Mouse (Mus musculus): Measurements from ENCODE around the gene Clec1b. TPM values are rescaled to one million over a fixed set of nuclear protein-coding genes. Genes with fewer than 3 reads are reported as not detected.

Clec1b gene
- total and polyA plus RNA-seq, 3 experiments = 1.5 to 5.7 (median 2.8) TPM

DNA sequence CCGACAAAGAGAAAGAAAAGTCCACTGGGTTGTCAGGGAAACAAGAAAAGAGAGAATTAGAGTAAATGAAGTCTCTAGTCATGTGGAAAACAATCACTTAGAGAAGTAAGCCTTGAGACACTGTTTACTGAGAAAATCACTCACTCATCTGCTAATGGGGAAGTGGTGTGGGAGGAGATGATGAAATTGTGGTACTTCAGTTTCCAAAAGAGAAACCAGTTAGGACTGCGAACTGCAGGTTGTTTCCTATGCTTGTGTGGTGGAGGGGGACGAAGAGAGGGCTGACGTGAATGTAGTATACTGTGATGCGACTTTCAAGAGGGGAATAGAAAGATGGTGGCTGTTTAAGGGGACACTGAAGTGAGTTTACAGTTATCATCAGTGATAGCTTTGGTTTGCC is 37.1 kb downstream of the Clec1b start:
- H3K27me3 ChIP-seq (ENCODE audit: control insufficient read depth, insufficient read depth, low read length) = no peaks in the 10 kb centered on the region
- H3K4me1 ChIP-seq (ENCODE audit: control insufficient read depth, insufficient read depth, low read length) = no peaks in the 10 kb centered on the region; the same call in none of the 2 replicates
- no peak overlapping the region for H3K27ac ChIP-seq
- TF ChIP-seq EP300 (IDR thresholded peaks at IDR 0.05; ENCODE audit: insufficient read depth, low read depth, low read length) (no peak), CTCF (IDR thresholded peaks at IDR 0.05) (no peak), POLR2A (IDR thresholded peaks at IDR 0.05; ENCODE audit: insufficient read depth, low read depth, low read length) (no peak)
- no peak for DNase-seq
- H3K9ac ChIP-seq (ENCODE audit: low read depth, low read length) = no peak overlapping the region
- intact Hi-C loops (cut with DNase I) = no loop called here
- H3K36me3 ChIP-seq (ENCODE audit: control insufficient read depth, insufficient read depth, low read length) = peaks cover 4% of the 10 kb centered on the region
- WGBS = 75% methylated on average over 5 of the region's 5 CpGs
- no peaks in the 10 kb centered on the region for H3K79me2 ChIP-seq (replicated peaks; ENCODE audit: control insufficient read depth, insufficient read depth, low read length)
- no peak overlapping the region for H3K4me3 ChIP-seq

DNA sequence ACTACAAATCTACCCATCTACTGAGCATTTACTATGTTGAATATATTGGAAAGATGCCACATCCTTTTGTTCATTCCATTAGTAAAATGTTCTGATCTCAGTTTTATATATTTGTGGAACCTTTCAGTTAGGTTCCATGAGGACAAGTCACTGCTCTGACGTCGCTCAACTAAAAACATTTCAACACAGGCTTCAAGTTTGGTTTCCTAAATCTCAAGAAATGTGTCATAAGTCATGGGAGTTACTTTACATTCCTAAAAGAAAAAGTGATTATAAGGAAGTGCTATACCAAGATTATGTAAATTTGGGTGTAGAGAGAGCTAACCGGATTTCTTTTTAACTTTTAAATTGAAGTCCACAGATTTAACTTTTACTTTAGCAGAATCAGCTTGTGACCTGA is 38.9 kb downstream of the Clec1b start:
- no peak overlapping the region for H3K27ac ChIP-seq
- H3K27me3 ChIP-seq (ENCODE audit: control insufficient read depth, insufficient read depth, low read length) = no peaks in the 10 kb centered on the region
- H3K9ac ChIP-seq (ENCODE audit: low read depth, low read length) = no peak overlapping the region
- WGBS = 66% methylated on average over 3 of the region's 3 CpGs
- H3K79me2 ChIP-seq (replicated peaks; ENCODE audit: control insufficient read depth, insufficient read depth, low read length) = no peaks in the 10 kb centered on the region
- intact Hi-C loops (cut with DNase I) = no loop called here
- H3K4me3 ChIP-seq = no peak overlapping the region
- H3K4me1 ChIP-seq (ENCODE audit: control insufficient read depth, insufficient read depth, low read length) = no peaks in the 10 kb centered on the region; the same call in none of the 2 replicates
- no peak for DNase-seq
- H3K36me3 ChIP-seq (ENCODE audit: control insufficient read depth, insufficient read depth, low read length) = peaks cover 4% of the 10 kb centered on the region
- no peak for TF ChIP-seq POLR2A (IDR thresholded peaks at IDR 0.05; ENCODE audit: insufficient read depth, low read depth, low read length)
- TF ChIP-seq EP300 (IDR thresholded peaks at IDR 0.05; ENCODE audit: insufficient read depth, low read depth, low read length) = no peak
- TF ChIP-seq CTCF (IDR thresholded peaks at IDR 0.05) = no peak

DNA sequence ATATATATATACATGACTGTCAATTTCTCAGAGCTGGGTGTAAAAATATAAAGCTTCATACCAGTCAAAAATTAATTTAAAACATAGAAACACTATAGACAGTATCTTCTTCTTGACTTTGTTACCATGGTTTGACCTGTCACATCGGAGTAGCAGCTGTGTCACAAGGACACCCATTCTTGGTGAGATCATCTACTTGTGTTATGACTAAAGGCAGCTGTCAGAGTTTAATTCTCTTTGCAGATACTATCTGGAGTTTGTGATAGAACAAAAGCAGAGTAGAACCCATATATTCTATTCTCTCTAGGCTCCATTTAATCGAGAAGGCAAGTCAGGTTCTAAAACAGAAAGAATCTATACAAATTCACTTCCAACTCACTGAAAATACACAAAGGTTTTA is 40.9 kb downstream of the Clec1b start:
- Histone ChIP-seq H3K9ac (ENCODE audit: low read depth, low read length) (no peak overlapping the region), H3K4me1 (ENCODE audit: control insufficient read depth, insufficient read depth, low read length) (no peaks in the 10 kb centered on the region; the same call in none of the 2 replicates), H3K27ac (no peak overlapping the region), H3K4me3 (no peak overlapping the region), H3K27me3 (ENCODE audit: control insufficient read depth, insufficient read depth, low read length) (no peaks in the 10 kb centered on the region), H3K79me2 (replicated peaks; ENCODE audit: control insufficient read depth, insufficient read depth, low read length) (no peaks in the 10 kb centered on the region), H3K36me3 (ENCODE audit: control insufficient read depth, insufficient read depth, low read length) (peaks cover 4% of the 10 kb centered on the region)
- DNase-seq = no peak
- TF ChIP-seq CTCF (IDR thresholded peaks at IDR 0.05) (no peak), POLR2A (IDR thresholded peaks at IDR 0.05; ENCODE audit: insufficient read depth, low read depth, low read length) (no peak), EP300 (IDR thresholded peaks at IDR 0.05; ENCODE audit: insufficient read depth, low read depth, low read length) (no peak)
- 80% methylated on average over 2 of the region's 2 CpGs for WGBS
- intact Hi-C loops (cut with DNase I) = no loop called here

DNA sequence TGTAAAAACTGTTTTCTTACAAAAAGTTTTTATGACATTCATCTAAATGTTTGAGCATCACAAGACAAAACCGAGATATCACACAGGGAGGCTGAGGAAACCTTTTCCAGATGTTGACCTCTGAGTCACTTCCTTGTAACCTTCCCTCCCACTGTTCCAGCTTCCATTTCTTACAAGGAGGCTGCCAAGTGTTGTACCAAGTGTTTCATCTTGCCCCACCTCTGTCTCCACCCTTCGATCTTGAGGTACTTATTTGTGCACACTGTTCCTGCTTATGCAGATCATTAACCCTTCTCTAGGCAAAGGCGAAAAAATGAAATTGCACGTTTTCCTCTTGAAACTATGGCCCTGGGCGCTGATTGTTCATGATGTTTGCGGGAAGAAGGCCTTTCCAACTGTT is 52.6 kb downstream of the Clec1b start:
- Histone ChIP-seq H3K27me3 (ENCODE audit: control insufficient read depth, insufficient read depth, low read length) (no peaks in the 10 kb centered on the region), H3K4me1 (ENCODE audit: control insufficient read depth, insufficient read depth, low read length) (peaks cover 3% of the 10 kb centered on the region; the same call in 1 of the 2 replicates), H3K79me2 (replicated peaks; ENCODE audit: control insufficient read depth, insufficient read depth, low read length) (no peaks in the 10 kb centered on the region), H3K9ac (ENCODE audit: low read depth, low read length) (peak overlapping the region; percentile 67), H3K4me3 (peak overlapping the region; percentile 48), H3K27ac (peak overlapping the region; percentile 90), H3K36me3 (ENCODE audit: control insufficient read depth, insufficient read depth, low read length) (peaks cover 14% of the 10 kb centered on the region)
- 48% methylated on average over 6 of the region's 6 CpGs for WGBS
- intact Hi-C loops (cut with DNase I) = loop anchor here (1.0 to 5.0 kb wide), 2 partner anchors 23 to 1012 kb away; partner anchors contain the start of gene Fkbp4
- DNase-seq = peak in 1 of 2 experiments; percentile 30
- TF ChIP-seq CTCF (IDR thresholded peaks at IDR 0.05) (no peak), EP300 (IDR thresholded peaks at IDR 0.05; ENCODE audit: insufficient read depth, low read depth, low read length) (0 out of 2 replicates have a peak, but pooled peaks have one; percentile 41), POLR2A (IDR thresholded peaks at IDR 0.05; ENCODE audit: insufficient read depth, low read depth, low read length) (peak; percentile 71)

DNA sequence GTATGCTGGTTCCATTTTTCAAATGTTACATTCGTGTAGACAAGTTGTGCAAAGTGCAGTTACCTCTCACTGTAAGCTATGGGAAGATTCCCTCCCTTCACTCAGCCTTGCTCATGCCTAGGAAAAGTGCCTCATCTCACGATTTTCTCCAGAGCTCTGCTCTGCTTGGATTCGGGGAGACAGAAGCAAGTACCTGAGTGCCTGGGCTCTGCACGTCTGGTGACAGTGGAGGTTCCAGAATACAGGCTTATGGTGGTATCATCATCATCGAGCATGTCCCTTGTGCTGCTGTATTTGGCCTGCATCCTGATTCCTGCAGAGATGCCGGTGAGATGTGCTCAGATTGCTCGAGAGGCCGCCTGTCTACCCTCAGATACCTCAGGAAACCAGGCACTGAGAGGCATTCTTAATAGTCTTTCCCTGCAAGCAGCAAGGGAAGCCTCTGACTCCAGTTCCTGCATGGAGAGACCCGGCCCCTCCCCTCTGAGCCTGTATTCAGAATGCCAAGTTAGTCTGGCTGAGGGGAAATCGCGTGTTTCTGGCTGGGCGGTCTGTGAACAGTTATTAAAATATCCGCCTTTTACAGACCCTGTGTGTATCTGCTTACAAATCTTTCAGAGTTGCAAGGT is 54.4 kb downstream of the Clec1b start, which contains the start of gene Clec1a:
TSS of gene Clec1a (minus strand) at position 590 of the 629 bp plus-strand sequence.
- TF ChIP-seq POLR2A (IDR thresholded peaks at IDR 0.05; ENCODE audit: insufficient read depth, low read depth, low read length) (peak; percentile 80), CTCF (IDR thresholded peaks at IDR 0.05) (no peak), EP300 (IDR thresholded peaks at IDR 0.05; ENCODE audit: insufficient read depth, low read depth, low read length) (peak; percentile 27; the same call in 1 of the 2 replicates)
- Histone ChIP-seq H3K4me3 (peak within 1 kb of the TSS; percentile 48), H3K27ac (peak within 1 kb of the TSS; percentile 90)

More for the DNA sequence above, 54.4 kb downstream of the Clec1b start, which contains the start of gene Clec1a:
- intact Hi-C loops (cut with DNase I) = loop anchor here (5.0 kb wide), 1 partner anchor 1014 kb away; the partner anchor contains the start of gene Fkbp4
- DNase-seq = peak; percentile 69 to 70
- no peaks in the 10 kb centered on the region for H3K27me3 ChIP-seq (ENCODE audit: control insufficient read depth, insufficient read depth, low read length)
- H3K79me2 ChIP-seq (replicated peaks; ENCODE audit: control insufficient read depth, insufficient read depth, low read length) = no peaks in the 10 kb centered on the region
- peaks cover 14% of the 10 kb centered on the region for H3K36me3 ChIP-seq (ENCODE audit: control insufficient read depth, insufficient read depth, low read length)
- peak within 1 kb of the TSS; percentile 64 for H3K9ac ChIP-seq (ENCODE audit: low read depth, low read length)
- H3K4me1 ChIP-seq (ENCODE audit: control insufficient read depth, insufficient read depth, low read length) = peaks cover 3% of the 10 kb centered on the region; the same call in 1 of the 2 replicates
- WGBS = 32% methylated on average over 13 of the region's 13 CpGs

Other genes with a start within 250 kb of the Clec1b start
- gene Clec2d, start 216.7 kb upstream of the Clec1b start, total RNA-seq (2021) = 10 to 100 TPM; 28.7 to 40.7 TPM
- 32.4 and 47.0 TPM in 2 replicates for gene Clec2d, start 216.7 kb upstream of the Clec1b start, polyA plus RNA-seq (2012; rRNA removed)
- gene Cd69, start 121.9 kb upstream of the Clec1b start, total RNA-seq (2021) = under 1 TPM; 0.26 to 0.48 TPM
- 0.20 and 0.49 TPM in 2 replicates for gene Cd69, start 121.9 kb upstream of the Clec1b start, polyA plus RNA-seq (2012; rRNA removed)
- gene 4922502D21Rik, start 65.5 kb upstream of the Clec1b start, total RNA-seq (2021) = not detected
- 0.33 and 0.38 TPM in 2 replicates for gene 4922502D21Rik, start 65.5 kb upstream of the Clec1b start, polyA plus RNA-seq (2012; rRNA removed)
- gene Clec12a, start 54.6 kb upstream of the Clec1b start, total RNA-seq (2021) = under 1 TPM; 0.63 to 0.73 TPM
- 0.80 and 1.6 TPM in 2 replicates for gene Clec12a, start 54.6 kb upstream of the Clec1b start, polyA plus RNA-seq (2012; rRNA removed)
- under 1 TPM; 0.16 to 0.23 TPM for gene Clec12b, start 11.4 kb upstream of the Clec1b start, total RNA-seq (2021)
- gene Clec12b, start 11.4 kb upstream of the Clec1b start, polyA plus RNA-seq (2012; rRNA removed) = 0.20 and 0.70 TPM in 2 replicates
- under 1 TPM in 1 of 2 experiments, not detected in 1; 0.14 TPM for gene Clec9a, start 11.6 kb downstream of the Clec1b start, total RNA-seq (2021)
- 0.68 and 1.4 TPM in 2 replicates for gene Clec9a, start 11.6 kb downstream of the Clec1b start, polyA plus RNA-seq (2012; rRNA removed)
- gene Clec1a, start 54.7 kb downstream of the Clec1b start, total RNA-seq (2021) = 10 to 100 TPM; 10.6 to 12.4 TPM
- gene Clec1a, start 54.7 kb downstream of the Clec1b start, polyA plus RNA-seq (2012; rRNA removed) = 3.4 and 6.9 TPM in 2 replicates
- under 1 TPM; 0.07 to 0.21 TPM for gene Olr1, start 109.9 kb downstream of the Clec1b start, total RNA-seq (2021)
- 0.06 TPM in 2 replicates for gene Olr1, start 109.9 kb downstream of the Clec1b start, polyA plus RNA-seq (2012; rRNA removed)
- gene Tmem52b, start 115.3 kb downstream of the Clec1b start, total RNA-seq (2021) = not detected
- not detected in 2 replicates for gene Tmem52b, start 115.3 kb downstream of the Clec1b start, polyA plus RNA-seq (2012; rRNA removed)
- 100 to 1,000 TPM; 118 to 166 TPM for gene Gabarapl1, start 135.9 kb downstream of the Clec1b start, total RNA-seq (2021)
- 63.7 and 73.3 TPM in 2 replicates for gene Gabarapl1, start 135.9 kb downstream of the Clec1b start, polyA plus RNA-seq (2012; rRNA removed)
- gene Klre1, start 180.6 kb downstream of the Clec1b start, total RNA-seq (2021) = under 1 TPM in 1 of 2 experiments, not detected in 1; 0.14 TPM
- 0.15 and 0.33 TPM in 2 replicates for gene Klre1, start 180.6 kb downstream of the Clec1b start, polyA plus RNA-seq (2012; rRNA removed)
- gene Klrd1, start 194.5 kb downstream of the Clec1b start, total RNA-seq (2021) = under 1 TPM in 1 of 2 experiments, not detected in 1; 0.48 TPM
- 0.64 TPM in 1 of 2 replicates, not detected in the other for gene Klrd1, start 194.5 kb downstream of the Clec1b start, polyA plus RNA-seq (2012; rRNA removed)
- gene Klrk1, start 226.6 kb downstream of the Clec1b start, total RNA-seq (2021) = not detected
- 0.23 and 0.61 TPM in 2 replicates for gene Klrk1, start 226.6 kb downstream of the Clec1b start, polyA plus RNA-seq (2012; rRNA removed)
- not detected for gene Klrc3, start 246.0 kb downstream of the Clec1b start, total RNA-seq (2021)
- not detected in 2 replicates for gene Klrc3, start 246.0 kb downstream of the Clec1b start, polyA plus RNA-seq (2012; rRNA removed)

All from heart, adult 2 months (tissue).